Mouse (Mus musculus): ENCODE data around the gene Jag2.

GRCm38 (mm10) chr12:112877607-112878020, 52.0 kb downstream of the Jag2 start:
- TF ChIP-seq HCFC1 (IDR thresholded peaks at IDR 0.05; ENCODE audit: borderline replicate concordance, insufficient read depth, low read length) (no peak), ZC3H11A (IDR thresholded peaks at IDR 0.05; ENCODE audit: borderline replicate concordance, low read depth, low read length) (no peak), CHD2 (IDR thresholded peaks at IDR 0.05; ENCODE audit: low read depth, low read length) (no peak), MAFK (IDR thresholded peaks at IDR 0.05; ENCODE audit: insufficient read depth, low read depth, low read length) (no peak), ZNF384 (IDR thresholded peaks at IDR 0.05; ENCODE audit: low read depth, low read length) (no peak)

Measured in ES-E14 (cell line).